Mouse (Mus musculus) heart, adult 11 months (tissue): ENCODE results near the gene Twf2.

Experiments used
- DNase-seq: peaks from one replicate; pipeline ENCODE4 v3.0.0; 2022

Twf2 gene

DNA sequence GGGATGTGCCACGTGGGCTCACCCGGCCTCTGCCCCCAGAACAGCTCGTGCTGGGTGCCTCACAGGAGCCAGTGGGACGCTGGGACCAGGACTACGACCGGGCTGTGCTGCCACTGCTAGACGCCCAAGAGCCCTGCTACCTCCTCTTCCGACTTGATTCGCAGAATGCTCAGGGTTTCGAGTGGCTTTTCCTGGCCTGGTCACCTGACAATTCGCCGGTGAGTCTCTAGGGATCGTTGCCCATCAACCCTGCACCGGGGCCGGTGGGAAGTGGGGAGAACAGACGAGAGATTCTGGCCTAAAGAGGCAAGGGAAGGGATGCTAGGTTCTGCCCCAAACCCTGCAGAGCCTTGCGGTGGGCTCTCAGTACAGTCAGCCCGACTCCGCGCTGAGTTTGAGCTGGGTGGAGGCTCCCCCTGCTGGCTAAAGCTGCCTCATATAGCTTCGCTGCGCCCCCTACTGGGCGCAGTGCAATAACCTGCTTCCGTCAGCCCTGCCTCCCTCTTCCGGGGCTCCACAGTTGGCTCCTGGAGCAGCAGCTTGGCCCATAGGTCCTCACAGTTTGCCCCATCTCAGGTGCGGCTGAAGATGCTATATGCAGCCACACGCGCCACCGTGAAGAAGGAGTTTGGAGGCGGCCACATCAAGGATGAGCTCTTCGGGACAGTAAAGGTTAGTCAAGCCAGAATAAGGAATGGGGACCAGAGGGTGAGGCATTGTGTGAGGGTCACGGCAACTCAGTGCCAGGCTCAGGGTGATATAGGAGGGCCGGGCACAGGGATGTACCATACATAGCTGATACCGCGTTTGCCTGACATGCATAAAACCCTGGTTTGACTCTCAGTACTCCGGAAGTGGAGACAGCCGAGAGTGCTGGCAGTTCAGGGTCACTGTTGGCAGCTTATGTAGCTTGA, 9.0 kb downstream of the Twf2 start:
- DNase-seq = peak; percentile 98

DNA sequence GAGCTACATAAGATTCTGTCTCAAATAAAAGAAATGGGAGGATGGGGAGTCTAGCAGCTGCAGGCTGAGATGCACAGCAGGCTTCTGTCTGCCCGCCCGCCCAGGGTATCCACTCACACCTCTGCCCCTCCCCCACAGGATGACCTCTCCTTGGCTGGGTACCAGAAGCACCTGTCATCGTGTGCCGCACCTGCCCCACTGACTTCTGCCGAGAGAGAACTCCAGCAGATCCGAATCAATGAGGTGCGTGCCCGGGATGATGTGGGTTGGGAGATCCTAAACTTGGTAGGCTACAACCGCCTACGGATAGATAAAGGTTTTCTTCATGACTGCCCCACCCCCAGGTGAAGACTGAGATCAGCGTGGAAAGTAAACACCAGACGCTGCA, 9.7 kb downstream of the Twf2 start:
- DNase-seq = no peak

DNA sequence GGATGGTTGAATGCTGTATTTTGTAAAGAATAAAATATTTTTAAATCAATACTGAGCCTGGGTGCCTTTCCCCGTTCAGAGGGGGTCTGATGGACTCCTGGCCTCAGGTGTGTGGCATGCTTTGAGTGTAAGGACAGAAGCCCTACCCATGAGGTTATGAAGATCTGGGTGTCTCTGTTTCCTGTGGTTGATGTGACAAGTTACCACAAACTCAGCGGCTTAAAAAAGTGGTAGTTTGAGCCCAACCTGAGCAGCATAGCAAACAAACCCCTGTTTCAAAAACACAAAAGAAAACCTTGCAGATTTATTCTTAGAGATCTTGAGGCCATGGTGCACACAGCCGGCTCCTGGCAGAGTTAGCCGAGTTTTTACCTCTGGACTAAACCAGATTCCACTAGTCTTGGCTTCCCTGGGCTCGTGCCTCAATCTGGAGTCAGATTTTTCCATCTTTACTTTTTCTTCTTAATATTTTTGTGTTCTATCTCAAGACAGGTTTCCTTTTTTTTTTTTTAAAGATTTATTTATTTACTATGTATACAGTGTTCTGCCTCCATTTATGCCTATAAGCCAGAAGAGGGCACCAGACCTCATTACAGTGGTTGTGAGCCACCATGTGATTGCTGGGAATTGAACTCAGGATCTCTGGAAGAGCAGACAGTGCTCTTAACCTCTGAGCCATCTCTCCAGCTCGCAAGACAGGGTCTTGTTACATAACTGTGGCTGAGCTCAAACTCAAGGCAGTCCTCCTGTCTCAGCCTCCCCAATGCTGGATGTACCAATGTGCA, 12.6 kb downstream of the Twf2 start:
- no peak for DNase-seq

DNA sequence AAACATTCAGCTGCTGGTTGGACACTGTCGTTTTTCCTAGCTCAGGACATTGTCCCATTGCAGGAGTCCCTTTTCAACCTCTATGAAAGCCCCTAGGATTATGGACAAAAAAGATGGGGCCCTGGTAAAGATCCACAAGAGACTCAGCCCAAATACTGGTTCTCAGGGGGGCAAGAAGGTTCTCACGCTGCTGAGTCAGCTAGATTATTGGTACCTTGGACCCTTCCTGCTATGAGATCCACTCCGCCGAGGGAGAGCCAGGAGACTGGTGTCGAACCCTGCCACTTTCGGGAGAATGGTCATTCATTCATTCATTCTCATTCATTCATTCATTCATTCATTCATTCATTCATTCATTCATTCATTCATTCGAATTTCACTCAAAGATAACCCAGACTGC, 14.1 kb downstream of the Twf2 start:
- no peak for DNase-seq

DNA sequence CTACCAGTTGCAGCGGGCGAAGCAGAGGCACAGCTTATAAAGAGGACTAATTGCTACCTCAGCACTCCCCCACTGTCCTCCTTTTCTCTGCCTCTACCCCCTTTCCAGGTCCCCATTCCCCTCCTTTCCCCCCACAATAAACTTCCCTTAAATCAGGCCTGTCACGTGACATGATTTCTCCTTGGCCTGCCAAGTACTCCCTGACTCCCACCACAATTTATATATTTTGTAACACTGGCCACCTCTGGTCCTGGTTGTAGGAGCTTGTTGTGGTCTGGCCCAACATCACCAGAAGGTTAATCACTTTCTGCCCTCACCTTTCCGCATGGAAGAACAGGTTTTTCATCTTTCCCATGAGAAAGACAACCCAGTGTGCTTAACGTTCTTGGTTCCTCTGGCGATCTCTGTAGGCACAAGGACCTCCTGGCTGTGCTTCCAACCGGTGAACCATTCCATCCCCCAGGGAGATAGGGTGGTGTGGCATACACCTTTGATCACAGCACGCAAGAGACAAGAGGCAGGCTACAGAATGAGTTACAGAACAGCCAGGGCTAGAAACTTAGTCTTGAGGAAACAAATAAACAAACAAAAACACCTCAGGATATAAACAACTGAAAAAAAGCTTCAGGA, 18.1 kb downstream of the Twf2 start:
- no peak for DNase-seq

DNA sequence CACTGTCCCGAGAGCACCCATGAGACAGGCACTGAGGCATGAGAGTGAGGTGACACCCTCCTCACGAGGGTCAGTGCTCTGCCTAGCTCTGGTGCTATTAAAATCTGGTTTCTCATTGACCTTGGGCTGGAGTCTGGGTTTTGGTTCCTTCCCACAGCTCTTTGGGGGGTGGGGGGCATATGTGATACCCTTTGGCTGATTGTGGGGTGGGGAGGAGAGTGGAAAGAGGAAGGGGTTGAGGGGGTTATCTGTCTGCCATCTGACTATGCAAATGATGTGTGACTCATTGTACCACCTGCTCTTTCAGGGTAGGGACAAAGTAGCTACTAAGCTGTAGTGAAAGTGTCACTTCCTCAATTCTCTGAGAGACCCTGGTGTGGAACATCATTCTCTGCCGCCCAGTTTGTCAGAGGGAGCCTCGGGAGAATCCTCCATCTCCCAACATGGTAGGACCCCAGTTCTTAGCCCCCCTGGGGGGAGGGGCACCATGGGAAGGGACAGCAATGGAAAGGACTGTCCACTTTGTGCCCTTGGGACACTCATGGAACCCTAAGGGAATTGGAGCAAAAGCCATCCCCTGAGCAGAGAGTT, 19.4 kb downstream of the Twf2 start, which contains the start of gene Tlr9:
TSS of gene Tlr9 (plus strand) at position 338 of the 591 bp plus-strand sequence.
- DNase-seq = peak; percentile 93

DNA sequence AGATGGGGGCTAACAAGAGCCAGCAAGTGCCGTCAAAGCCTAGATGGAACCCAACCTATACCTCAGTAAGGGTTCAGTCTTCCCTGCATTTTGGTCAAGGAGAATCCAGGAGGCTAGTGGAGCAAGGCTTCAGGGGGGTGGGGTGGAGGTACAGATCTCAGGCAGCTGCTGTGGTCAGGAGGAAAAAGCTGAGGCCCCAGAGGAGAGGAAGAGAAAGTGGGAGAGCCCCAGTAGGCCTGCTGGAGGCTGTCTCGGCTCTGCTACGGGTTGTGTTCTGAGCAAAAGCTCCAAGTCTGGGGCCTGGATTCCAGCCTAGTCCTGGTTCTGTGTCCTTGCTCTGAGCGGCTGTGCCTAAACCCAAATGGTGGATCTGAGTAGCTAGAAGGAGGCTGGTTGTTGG, 20.1 kb downstream of the Twf2 start:
- DNase-seq = peak; percentile 94

DNA sequence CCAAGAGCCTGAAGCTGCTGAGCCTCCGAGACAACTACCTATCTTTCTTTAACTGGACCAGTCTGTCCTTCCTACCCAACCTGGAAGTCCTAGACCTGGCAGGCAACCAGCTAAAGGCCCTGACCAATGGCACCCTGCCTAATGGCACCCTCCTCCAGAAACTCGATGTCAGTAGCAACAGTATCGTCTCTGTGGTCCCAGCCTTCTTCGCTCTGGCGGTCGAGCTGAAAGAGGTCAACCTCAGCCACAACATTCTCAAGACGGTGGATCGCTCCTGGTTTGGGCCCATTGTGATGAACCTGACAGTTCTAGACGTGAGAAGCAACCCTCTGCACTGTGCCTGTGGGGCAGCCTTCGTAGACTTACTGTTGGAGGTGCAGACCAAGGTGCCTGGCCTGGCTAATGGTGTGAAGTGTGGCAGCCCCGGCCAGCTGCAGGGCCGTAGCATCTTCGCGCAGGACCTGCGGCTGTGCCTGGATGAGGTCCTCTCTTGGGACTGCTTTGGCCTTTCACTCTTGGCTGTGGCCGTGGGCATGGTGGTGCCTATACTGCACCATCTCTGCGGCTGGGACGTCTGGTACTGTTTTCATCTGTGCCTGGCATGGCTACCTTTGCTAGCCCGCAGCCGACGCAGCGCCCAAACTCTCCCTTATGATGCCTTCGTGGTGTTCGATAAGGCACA, 22.7 kb downstream of the Twf2 start:
- DNase-seq = peak; percentile 93

DNA sequence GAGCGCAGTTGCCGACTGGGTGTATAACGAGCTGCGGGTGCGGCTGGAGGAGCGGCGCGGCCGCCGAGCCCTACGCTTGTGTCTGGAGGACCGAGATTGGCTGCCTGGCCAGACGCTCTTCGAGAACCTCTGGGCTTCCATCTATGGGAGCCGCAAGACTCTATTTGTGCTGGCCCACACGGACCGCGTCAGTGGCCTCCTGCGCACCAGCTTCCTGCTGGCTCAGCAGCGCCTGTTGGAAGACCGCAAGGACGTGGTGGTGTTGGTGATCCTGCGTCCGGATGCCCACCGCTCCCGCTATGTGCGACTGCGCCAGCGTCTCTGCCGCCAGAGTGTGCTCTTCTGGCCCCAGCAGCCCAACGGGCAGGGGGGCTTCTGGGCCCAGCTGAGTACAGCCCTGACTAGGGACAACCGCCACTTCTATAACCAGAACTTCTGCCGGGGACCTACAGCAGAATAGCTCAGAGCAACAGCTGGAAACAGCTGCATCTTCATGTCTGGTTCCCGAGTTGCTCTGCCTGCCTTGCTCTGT, 23.3 kb downstream of the Twf2 start:
- DNase-seq = peak; percentile 96

DNA sequence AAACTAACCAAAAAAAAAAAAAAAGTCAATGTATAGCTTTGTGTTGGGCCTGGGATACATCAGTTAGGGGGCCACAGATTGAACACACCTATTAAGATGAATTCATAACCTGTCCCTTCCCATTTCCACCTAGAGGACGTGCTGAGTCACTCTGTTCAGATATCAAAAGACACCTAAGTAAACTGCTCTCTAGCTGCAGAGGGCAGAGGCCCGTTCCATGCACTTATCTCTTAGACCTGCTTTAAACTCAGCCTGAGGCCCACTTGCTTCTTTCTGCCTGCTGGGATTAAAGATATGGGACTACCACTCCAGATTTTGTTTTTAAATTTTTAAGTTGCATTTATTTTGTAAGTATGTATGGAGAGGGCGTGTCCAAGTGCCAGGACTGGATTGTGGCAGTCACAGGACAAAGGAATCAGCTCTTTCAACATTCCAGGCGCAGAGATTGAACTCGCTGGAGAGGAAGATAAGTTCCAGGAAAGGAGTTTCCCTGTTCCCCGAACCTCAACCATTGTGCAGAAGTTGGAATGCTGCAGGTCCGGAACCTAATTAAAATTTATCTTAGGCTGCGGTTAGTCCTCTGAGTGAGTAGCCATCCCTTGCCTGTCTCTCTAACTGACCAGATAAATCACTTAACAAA, 25.0 kb downstream of the Twf2 start:
- no peak for DNase-seq

DNA sequence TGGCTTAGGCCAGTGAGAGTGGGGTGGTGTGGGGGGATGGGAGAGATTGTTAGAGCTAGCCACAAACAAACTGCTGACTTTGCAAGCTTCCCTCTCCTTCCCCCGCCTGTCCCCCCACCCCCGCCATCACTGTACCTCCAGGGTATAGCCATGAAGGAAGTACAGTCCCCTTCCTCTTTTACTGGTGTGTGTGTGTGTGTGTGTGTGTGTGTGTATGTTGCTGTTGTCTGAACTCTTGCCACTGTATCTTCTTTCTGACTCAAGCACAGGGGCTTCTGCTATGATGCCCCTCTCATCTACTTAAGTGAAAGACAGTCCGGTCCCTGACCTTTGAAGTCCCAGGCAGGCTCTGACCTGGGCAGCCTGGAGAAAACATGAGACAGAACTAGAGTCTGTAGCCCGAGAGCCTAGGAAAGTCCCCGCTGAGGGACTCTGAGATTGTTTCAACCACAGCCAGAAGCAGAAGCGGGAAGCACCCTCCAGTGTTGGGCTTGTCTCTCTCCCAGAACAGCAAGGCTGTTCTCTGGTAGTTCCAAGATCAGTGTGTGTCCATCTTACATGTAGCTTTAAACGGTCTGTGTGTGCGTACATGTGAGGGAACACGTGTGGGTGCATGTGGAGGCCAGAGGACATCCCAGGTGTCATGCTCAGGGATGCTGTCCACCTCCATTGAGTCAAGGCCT, 27.3 kb downstream of the Twf2 start:
- peak; percentile 92 for DNase-seq

DNA sequence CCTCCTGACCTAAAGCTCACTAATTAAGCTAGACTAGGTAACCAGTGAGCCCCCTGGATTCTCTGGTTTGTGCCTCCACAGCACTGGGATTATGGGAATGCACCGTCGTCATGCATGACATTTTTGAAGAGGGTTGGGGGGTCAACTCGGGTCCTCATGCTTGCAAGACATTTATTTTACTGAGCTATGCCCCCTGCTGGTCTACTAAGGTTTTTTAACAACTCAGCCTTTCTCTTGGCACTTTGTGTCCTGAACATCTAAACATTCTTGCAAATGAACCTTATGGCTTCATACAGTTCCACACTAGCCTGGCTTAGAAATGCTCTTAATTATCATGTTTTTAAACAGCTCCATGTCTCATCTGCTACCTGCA, 27.8 kb downstream of the Twf2 start:
- no peak for DNase-seq

DNA sequence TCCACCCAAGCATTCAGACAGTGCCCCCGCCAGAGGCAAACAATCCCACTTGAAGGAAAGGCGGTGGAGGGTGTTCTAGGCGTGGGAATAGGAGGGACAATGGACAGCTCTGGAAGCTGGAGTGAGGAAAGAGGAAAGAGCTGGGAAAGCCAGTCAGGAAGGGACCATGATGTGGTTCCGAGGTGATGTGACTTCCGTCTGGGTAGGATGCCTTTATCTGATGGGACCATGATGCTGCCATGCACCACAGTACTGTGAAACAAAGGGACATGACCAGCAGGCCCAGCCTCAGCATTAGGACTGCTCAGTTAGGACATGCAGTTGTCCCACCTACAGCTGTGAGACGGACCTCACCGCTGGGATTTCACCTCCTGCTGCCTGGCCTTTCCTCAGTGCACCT, 28.3 kb downstream of the Twf2 start:
- DNase-seq = no peak

DNA sequence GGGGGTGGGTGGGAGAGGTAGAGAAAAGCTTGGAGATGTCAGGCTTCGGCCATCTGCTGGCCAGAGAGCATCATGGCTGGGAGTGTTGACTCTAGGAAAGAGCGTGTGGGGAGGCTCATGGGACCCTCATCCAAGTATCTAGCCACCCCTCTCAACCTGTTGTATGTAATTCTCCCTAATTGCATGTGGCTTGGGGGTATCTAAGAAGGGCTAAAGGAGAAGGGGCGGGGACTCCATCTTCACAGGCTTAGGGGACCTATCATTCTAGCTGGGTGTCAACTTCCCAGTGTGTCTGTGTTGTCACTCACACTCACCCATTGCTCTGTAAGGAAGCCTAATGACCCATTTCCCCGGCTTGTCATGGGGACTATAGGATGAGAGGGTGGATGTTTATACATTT, 28.9 kb downstream of the Twf2 start:
- no peak for DNase-seq

DNA sequence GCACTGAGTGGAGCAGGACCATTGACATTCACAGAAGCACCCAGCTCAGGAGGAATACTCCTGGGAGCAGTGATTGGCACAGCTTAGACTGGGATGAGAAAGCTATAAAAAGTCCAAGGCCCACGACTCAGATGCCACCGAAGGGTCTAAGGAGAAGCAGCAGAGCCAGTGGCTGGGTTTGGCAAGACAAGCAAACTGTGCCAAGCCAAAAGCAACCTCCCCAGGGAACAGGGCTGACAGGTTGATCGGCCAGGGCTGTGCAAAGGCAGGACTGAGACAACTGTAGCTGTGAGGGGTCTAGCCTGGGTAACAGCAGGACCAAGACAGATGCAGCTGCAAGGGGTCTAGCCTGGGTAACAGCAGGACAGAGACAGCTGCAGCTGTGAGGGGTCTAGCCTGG, 30.0 kb downstream of the Twf2 start:
- DNase-seq = no peak

DNA sequence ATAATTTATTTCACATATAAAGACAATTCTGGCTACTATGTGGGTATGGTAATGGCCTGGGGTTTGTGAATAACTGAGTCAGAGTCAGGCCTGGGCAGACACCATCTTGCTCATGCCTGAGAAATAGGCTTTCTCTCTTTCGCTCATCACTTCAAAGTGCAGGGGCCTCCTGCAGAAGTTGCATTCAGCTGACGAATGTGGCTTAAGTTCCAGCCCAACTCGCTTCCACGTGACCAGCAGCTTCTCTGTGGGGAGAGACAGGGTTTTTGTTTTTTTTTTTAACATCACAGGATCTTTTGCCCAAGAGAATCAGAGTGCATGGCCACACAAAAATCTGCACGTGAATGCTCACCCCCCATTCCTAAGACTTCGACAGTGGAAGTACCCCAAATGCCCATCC, 31.0 kb downstream of the Twf2 start:
- DNase-seq = no peak

DNA sequence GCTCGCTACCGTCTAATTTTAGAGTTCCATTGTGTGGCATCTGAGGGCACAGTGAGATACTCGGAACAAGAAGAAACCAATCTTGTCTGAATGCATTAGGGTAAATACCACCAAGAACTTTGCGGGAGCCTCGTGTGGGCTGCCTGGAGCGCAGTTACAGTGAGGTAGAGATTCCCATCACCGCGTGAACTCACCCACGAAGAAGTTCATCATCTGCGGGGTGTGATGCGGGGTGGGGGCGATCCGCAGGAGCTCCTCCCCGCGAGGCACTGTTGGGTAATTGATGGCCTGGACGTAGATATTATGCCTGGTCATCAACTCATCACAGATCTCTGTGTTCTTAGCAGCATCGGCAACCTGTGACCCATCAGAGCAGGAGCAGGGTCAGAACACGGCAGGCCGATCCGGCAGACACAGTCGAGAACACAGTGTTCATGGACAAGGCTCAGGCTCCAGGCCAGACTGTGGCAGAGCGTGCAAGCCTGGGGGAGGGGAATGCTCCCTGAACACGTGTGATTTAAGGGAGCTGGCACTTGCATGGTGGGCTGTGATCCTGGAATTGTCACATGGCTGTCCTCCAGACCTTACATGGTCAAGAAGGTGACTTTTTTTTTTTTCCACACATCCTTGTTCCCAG, 32.4 kb downstream of the Twf2 start:
- peak; percentile 98 for DNase-seq

DNA sequence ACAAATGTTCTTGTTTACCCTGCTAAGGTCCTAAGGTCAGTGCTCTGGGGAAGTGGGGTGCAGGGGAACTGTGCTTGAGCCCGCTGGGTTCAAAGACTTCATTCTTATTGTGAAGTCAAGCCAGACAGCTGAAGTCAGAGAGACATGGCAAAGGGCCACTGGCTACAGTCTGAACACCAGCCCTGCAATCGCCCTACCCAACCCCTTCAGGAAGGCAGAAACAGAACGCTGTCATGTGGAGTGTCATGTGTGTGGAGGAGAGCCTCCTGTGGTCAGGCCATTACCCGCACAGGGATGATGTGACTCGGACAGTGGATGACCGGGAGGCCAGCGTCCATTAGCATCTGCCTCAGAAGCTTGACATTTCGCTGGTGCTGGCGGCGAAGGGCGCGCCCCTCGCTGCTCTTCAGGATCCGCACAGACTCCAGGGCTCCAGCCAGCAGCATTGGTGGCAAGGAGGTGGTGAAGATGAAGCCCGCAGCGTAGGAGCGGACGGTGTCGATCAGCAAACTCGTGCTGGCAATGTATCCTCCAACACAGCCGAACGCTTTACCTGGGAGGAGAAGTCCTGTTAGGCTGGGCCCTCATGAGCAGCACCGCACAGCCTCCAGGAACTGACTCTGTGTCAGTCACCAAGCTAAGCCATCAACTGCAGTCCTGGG, 33.4 kb downstream of the Twf2 start:
- DNase-seq = peak; percentile 96

DNA sequence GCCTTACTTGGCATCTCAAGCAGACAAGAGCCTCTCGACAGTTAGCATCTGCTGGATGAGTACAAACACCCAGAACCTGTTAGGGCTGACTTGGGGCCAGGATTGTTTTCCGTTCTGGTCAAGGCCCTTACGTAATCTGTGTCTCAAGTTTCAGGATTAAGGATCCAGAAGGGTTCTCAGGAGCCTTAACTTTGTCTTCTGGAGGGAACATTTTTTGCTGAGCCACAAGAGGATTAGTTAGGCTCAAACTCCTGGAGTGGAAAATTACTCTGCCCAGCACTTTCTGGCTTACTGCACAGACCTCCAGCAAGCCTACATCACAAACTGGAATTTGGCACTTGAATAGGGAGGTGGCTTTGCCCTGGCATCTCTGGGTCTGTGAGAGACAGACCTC, 33.9 kb downstream of the Twf2 start:
- no peak for DNase-seq

DNA sequence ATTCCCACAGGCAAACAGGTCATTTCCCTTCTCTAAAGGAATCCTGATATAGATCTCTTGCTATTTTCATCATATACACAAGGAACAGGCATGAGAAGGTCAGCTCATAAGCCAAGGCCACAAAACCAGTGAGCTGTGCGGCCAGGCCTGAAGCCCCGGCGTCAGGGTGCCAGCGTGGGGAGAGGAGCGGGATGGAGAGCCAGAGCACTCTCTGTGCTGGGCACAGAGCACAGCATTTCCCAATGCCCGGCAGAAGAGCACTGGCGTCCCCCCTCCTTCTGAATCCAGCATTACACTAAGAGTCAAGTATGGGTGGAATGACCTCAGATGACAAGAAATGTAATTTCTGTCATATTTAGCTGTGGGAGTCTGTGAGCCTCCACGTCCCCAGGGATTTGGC, 34.5 kb downstream of the Twf2 start:
- no peak for DNase-seq
